Mouse (Mus musculus) right cerebral cortex, postnatal 25 days (tissue): ENCODE data around the gene Gm6525.
A peak's percentile ranks its signal among the peaks of the same experiment; 100 is the strongest.

Source experiments
- DNase-seq: peaks from one replicate; pipeline ENCODE4 v3.0.0; 2022

Gm6525 gene

GRCm38 (mm10) chr3:84175337-84176315 lies 1.7 kb downstream of the Gm6525 start:
- DNase-seq: peak; percentile 62

- DNase-seq: no peak
These were observed 3.9 kb downstream of the Gm6525 start for GRCm38 (mm10) chr3:84177834-84178233.

GRCm38 (mm10) chr3:84180304-84180703 lies 6.4 kb downstream of the Gm6525 start:
- no peak for DNase-seq

- DNase-seq: no peak
These were observed 7.2 kb downstream of the Gm6525 start for GRCm38 (mm10) chr3:84181102-84181501.

GRCm38 (mm10) chr3:84181717-84182116 lies 7.8 kb downstream of the Gm6525 start:
- no peak for DNase-seq

GRCm38 (mm10) chr3:84189629-84190173 lies 15.8 kb downstream of the Gm6525 start:
- DNase-seq: no peak

GRCm38 (mm10) chr3:84190513-84191061 lies 16.7 kb downstream of the Gm6525 start:
- no peak for DNase-seq

- DNase-seq: no peak
These were observed 17.4 kb downstream of the Gm6525 start for GRCm38 (mm10) chr3:84191141-84191881.

GRCm38 (mm10) chr3:84193881-84194280 lies 20.0 kb downstream of the Gm6525 start:
- DNase-seq: no peak

GRCm38 (mm10) chr3:84198229-84198628 lies 24.3 kb downstream of the Gm6525 start:
- DNase-seq: no peak

- no peak for DNase-seq
These were observed 25.6 kb downstream of the Gm6525 start for GRCm38 (mm10) chr3:84199516-84199915.

- DNase-seq: no peak
These were observed 26.9 kb downstream of the Gm6525 start for GRCm38 (mm10) chr3:84200559-84201420.

GRCm38 (mm10) chr3:84204640-84205039 lies 30.7 kb downstream of the Gm6525 start:
- no peak for DNase-seq

- DNase-seq: no peak
These were observed 31.7 kb downstream of the Gm6525 start for GRCm38 (mm10) chr3:84205650-84206049.

GRCm38 (mm10) chr3:84206106-84206505 lies 32.2 kb downstream of the Gm6525 start:
- no peak for DNase-seq

GRCm38 (mm10) chr3:84207366-84207765 lies 33.5 kb downstream of the Gm6525 start:
- DNase-seq: no peak

- DNase-seq: no peak
These were observed 34.6 kb downstream of the Gm6525 start for GRCm38 (mm10) chr3:84208475-84208874.

- no peak for DNase-seq
These were observed 35.1 kb downstream of the Gm6525 start for GRCm38 (mm10) chr3:84208917-84209513.

GRCm38 (mm10) chr3:84211340-84211875 lies 37.5 kb downstream of the Gm6525 start:
- DNase-seq: no peak

GRCm38 (mm10) chr3:84214501-84214900 lies 40.6 kb downstream of the Gm6525 start:
- no peak for DNase-seq

- no peak for DNase-seq
These were observed 41.3 kb downstream of the Gm6525 start for GRCm38 (mm10) chr3:84215253-84215652.
